Mouse (Mus musculus): ENCODE data around the gene Ptprk. TPM values are rescaled to one million over a fixed set of nuclear protein-coding genes. Genes with fewer than 3 reads are reported as not detected.
A peak's percentile ranks its signal among the peaks of the same experiment; 100 is the strongest.

Gene Ptprk
- polyA plus RNA-seq, 1 experiment from 2014 or later: 39.3 TPM

DNA sequence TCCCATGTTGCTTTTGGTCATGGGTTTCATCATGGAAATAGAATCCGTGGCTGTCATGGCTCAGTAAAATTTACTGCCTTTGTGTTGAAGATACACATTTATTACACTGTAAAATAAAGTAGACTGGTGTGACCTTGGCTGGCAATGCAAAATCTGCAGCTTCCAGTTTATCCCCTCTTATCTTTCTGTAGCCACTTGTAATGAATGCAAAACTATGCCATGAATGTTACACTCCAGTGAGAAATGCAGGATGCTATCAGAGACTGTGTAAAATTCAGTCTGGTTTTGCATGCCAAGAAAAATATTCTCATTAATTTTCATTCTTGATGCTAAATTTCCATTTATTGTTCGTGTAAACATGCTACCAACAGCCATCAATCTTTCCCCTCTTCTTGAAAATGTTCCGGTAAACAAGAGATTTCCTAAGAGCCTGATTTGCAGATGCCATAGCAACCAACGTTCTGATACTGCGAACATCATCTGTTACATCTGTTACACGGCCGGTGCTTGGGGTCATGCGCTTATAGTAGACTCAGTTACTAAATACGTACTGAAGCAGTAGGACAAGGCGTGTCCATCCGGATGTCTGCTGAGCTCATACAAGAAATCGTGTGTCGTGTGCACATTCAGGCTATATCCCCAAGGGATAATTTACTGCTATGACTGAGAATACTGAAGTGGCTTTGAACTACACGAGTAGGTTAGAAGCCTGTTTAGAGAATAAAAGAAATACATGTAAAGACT, 449.5 kb downstream of the Ptprk start:
- peak; percentile 82; the same call in 1 of the 2 replicates for ATAC-seq (ENCODE audit: low read depth)
- Histone ChIP-seq H3K4me1 (ENCODE audit: control insufficient read depth, insufficient read depth, low read length) (no peaks in the 10 kb centered on the region), H3K4me2 (ENCODE audit: low read depth, low read length) (no peak overlapping the region), H3K27me3 (ENCODE audit: control insufficient read depth, insufficient read depth, low read length) (no peaks in the 10 kb centered on the region), H3K27ac (ENCODE audit: low read depth, low read length) (no peak overlapping the region), H3K9ac (replicated peaks; ENCODE audit: low read depth, low read length) (no peak overlapping the region), H3K9me3 (ENCODE audit: control insufficient read depth, low read length) (no peaks in the 10 kb centered on the region), H3K36me3 (ENCODE audit: control insufficient read depth, insufficient read depth, low read length) (no peaks in the 10 kb centered on the region), H3K4me3 (ENCODE audit: low read depth, low read length) (no peak overlapping the region)
- WGBS: 47% methylated on average over 14 of the region's 14 CpGs

GRCm38 (mm10) chr10:28540595-28540994, 466.0 kb downstream of the Ptprk start:
- Histone ChIP-seq H3K4me2 (ENCODE audit: low read depth, low read length) (no peak overlapping the region), H3K9me3 (ENCODE audit: control insufficient read depth, low read length) (no peaks in the 10 kb centered on the region), H3K4me3 (ENCODE audit: low read depth, low read length) (no peak overlapping the region), H3K27me3 (ENCODE audit: control insufficient read depth, insufficient read depth, low read length) (no peaks in the 10 kb centered on the region), H3K9ac (replicated peaks; ENCODE audit: low read depth, low read length) (no peak overlapping the region), H3K36me3 (ENCODE audit: control insufficient read depth, insufficient read depth, low read length) (no peaks in the 10 kb centered on the region), H3K4me1 (ENCODE audit: control insufficient read depth, insufficient read depth, low read length) (no peaks in the 10 kb centered on the region), H3K27ac (ENCODE audit: low read depth, low read length) (no peak overlapping the region)
- WGBS: 79% methylated on average over 4 of the region's 4 CpGs
- ATAC-seq (ENCODE audit: low read depth): no peak

DNA sequence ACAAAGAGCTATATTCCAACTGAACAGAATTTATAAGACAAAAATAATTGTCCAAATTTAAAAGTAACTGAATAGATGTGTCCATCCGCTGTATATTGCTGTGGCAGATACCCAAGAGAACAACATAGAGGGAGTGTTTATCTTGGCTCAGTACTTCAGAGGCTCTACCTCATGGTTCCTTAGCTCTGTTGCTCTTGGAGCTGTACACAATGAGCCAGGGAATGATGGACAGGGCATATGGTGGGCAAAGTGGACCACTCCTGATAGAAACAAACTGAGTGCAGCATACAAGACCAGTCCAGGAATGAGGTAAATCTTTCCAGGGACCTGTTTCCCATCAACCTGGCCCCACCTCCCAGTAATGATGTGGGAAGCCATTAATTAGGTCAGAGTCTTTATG, 468.1 kb downstream of the Ptprk start:
- H3K4me2 ChIP-seq (ENCODE audit: low read depth, low read length): no peak overlapping the region
- H3K4me3 ChIP-seq (ENCODE audit: low read depth, low read length): no peak overlapping the region
- 90% methylated on average over 1 of the region's 1 CpGs for WGBS
- no peak overlapping the region for H3K9ac ChIP-seq (replicated peaks; ENCODE audit: low read depth, low read length)
- H3K36me3 ChIP-seq (ENCODE audit: control insufficient read depth, insufficient read depth, low read length): no peaks in the 10 kb centered on the region
- ATAC-seq (ENCODE audit: low read depth): no peak
- H3K4me1 ChIP-seq (ENCODE audit: control insufficient read depth, insufficient read depth, low read length): no peaks in the 10 kb centered on the region
- H3K27ac ChIP-seq (ENCODE audit: low read depth, low read length): no peak overlapping the region
- no peaks in the 10 kb centered on the region for H3K27me3 ChIP-seq (ENCODE audit: control insufficient read depth, insufficient read depth, low read length)
- no peaks in the 10 kb centered on the region for H3K9me3 ChIP-seq (ENCODE audit: control insufficient read depth, low read length)

GRCm38 (mm10) chr10:28550549-28550948, 475.9 kb downstream of the Ptprk start:
- Histone ChIP-seq H3K27ac (ENCODE audit: low read depth, low read length) (no peak overlapping the region), H3K4me3 (ENCODE audit: low read depth, low read length) (no peak overlapping the region), H3K9me3 (ENCODE audit: control insufficient read depth, low read length) (no peaks in the 10 kb centered on the region), H3K4me1 (ENCODE audit: control insufficient read depth, insufficient read depth, low read length) (no peaks in the 10 kb centered on the region), H3K4me2 (ENCODE audit: low read depth, low read length) (no peak overlapping the region), H3K36me3 (ENCODE audit: control insufficient read depth, insufficient read depth, low read length) (no peaks in the 10 kb centered on the region), H3K9ac (replicated peaks; ENCODE audit: low read depth, low read length) (no peak overlapping the region), H3K27me3 (ENCODE audit: control insufficient read depth, insufficient read depth, low read length) (no peaks in the 10 kb centered on the region)
- no peak for ATAC-seq (ENCODE audit: low read depth)
- WGBS: 24% methylated on average over 4 of the region's 4 CpGs

DNA sequence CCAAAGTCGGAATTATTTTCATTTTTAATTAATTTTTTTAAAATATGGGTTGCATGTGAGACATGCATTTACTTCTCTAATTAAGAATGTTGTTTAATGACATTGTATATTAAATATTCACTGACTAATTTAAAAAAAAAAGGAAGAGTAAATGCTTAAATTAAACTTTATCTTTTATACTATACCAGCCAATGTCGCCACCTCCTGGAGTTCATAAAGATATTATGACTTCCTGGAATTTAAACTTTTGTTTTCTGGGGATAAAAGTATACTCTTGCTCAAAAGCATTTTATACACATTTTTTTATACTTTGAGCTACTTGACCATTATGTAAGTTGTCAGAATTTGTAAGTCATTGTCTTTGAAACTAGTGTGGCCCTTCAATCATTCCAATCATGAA, 477.4 kb downstream of the Ptprk start:
- ATAC-seq (ENCODE audit: low read depth): no peak
- no peak overlapping the region for H3K9ac ChIP-seq (replicated peaks; ENCODE audit: low read depth, low read length)
- no peak overlapping the region for H3K4me2 ChIP-seq (ENCODE audit: low read depth, low read length)
- H3K4me3 ChIP-seq (ENCODE audit: low read depth, low read length): no peak overlapping the region
- H3K4me1 ChIP-seq (ENCODE audit: control insufficient read depth, insufficient read depth, low read length): no peaks in the 10 kb centered on the region
- 89% methylated on average over 2 of the region's 2 CpGs for WGBS
- H3K9me3 ChIP-seq (ENCODE audit: control insufficient read depth, low read length): no peaks in the 10 kb centered on the region
- no peaks in the 10 kb centered on the region for H3K36me3 ChIP-seq (ENCODE audit: control insufficient read depth, insufficient read depth, low read length)
- no peaks in the 10 kb centered on the region for H3K27me3 ChIP-seq (ENCODE audit: control insufficient read depth, insufficient read depth, low read length)
- no peak overlapping the region for H3K27ac ChIP-seq (ENCODE audit: low read depth, low read length)

DNA sequence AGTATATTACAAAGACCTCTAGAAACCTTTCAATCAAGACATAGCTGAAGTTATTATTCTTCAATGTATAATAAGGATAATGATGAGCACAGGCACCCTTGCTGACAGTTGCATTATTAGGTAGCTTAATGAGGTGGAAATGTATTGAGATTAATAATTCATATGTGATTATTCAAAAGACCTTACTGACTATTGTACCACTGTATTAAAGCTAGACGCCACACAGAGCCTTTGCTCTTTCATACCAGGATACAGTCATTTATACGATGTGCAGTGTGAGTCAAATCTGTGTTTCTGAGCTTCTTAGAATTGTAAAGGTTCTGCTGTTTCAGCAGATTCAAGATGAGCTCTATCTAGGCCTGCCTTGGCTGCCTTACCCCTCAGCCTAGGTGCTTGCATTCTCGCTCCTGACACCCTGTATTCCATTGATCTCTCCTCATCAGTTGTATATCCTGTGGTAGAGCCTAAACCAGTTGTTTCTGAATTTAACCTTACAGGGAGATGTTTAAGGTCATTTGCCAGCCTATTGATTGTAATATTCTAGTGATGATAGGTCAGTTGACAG, 489.6 kb downstream of the Ptprk start:
- 63% methylated on average over 3 of the region's 3 CpGs for WGBS
- Histone ChIP-seq H3K4me3 (ENCODE audit: low read depth, low read length) (no peak overlapping the region), H3K36me3 (ENCODE audit: control insufficient read depth, insufficient read depth, low read length) (no peaks in the 10 kb centered on the region), H3K27ac (ENCODE audit: low read depth, low read length) (no peak overlapping the region), H3K27me3 (ENCODE audit: control insufficient read depth, insufficient read depth, low read length) (no peaks in the 10 kb centered on the region), H3K9me3 (ENCODE audit: control insufficient read depth, low read length) (no peaks in the 10 kb centered on the region), H3K9ac (replicated peaks; ENCODE audit: low read depth, low read length) (no peak overlapping the region), H3K4me2 (ENCODE audit: low read depth, low read length) (no peak overlapping the region), H3K4me1 (ENCODE audit: control insufficient read depth, insufficient read depth, low read length) (no peaks in the 10 kb centered on the region)
- ATAC-seq (ENCODE audit: low read depth): peak; percentile 21; the same call in 1 of the 2 replicates

DNA sequence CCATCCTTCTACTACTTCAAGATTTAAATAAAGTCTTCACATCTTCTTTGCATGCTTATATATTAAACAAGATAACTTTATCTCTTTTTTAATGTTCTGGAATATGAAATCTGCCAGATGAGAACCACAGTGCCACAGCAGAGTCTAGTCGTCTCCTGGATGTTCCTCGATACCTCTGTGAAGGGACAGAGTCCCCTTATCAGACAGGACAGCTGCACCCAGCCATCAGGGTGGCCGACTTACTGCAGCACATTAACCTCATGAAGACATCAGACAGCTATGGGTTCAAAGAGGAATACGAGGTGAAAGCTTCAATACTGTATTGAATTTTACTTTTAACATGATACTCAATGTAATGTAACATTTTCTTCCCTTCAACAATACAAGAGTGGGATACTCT, 491.8 kb downstream of the Ptprk start:
- Histone ChIP-seq H3K36me3 (ENCODE audit: control insufficient read depth, insufficient read depth, low read length) (no peaks in the 10 kb centered on the region), H3K4me1 (ENCODE audit: control insufficient read depth, insufficient read depth, low read length) (no peaks in the 10 kb centered on the region), H3K27ac (ENCODE audit: low read depth, low read length) (no peak overlapping the region), H3K4me2 (ENCODE audit: low read depth, low read length) (no peak overlapping the region), H3K27me3 (ENCODE audit: control insufficient read depth, insufficient read depth, low read length) (no peaks in the 10 kb centered on the region), H3K9ac (replicated peaks; ENCODE audit: low read depth, low read length) (no peak overlapping the region), H3K4me3 (ENCODE audit: low read depth, low read length) (no peak overlapping the region), H3K9me3 (ENCODE audit: control insufficient read depth, low read length) (no peaks in the 10 kb centered on the region)
- ATAC-seq (ENCODE audit: low read depth): no peak
- WGBS: 89% methylated on average over 4 of the region's 4 CpGs

- Histone ChIP-seq H3K4me2 (ENCODE audit: low read depth, low read length) (no peak overlapping the region), H3K27ac (ENCODE audit: low read depth, low read length) (no peak overlapping the region), H3K4me1 (ENCODE audit: control insufficient read depth, insufficient read depth, low read length) (no peaks in the 10 kb centered on the region), H3K36me3 (ENCODE audit: control insufficient read depth, insufficient read depth, low read length) (no peaks in the 10 kb centered on the region), H3K9ac (replicated peaks; ENCODE audit: low read depth, low read length) (no peak overlapping the region), H3K27me3 (ENCODE audit: control insufficient read depth, insufficient read depth, low read length) (no peaks in the 10 kb centered on the region), H3K4me3 (ENCODE audit: low read depth, low read length) (no peak overlapping the region), H3K9me3 (ENCODE audit: control insufficient read depth, low read length) (no peaks in the 10 kb centered on the region)
- 95% methylated on average over 2 of the region's 2 CpGs for WGBS
- no peak for ATAC-seq (ENCODE audit: low read depth)
Observed at GRCm38 (mm10) chr10:28566828-28567227, 492.2 kb downstream of the Ptprk start.

GRCm38 (mm10) chr10:28567441-28567840, 492.8 kb downstream of the Ptprk start:
- Histone ChIP-seq H3K36me3 (ENCODE audit: control insufficient read depth, insufficient read depth, low read length) (no peaks in the 10 kb centered on the region), H3K4me3 (ENCODE audit: low read depth, low read length) (no peak overlapping the region), H3K27ac (ENCODE audit: low read depth, low read length) (no peak overlapping the region), H3K4me1 (ENCODE audit: control insufficient read depth, insufficient read depth, low read length) (no peaks in the 10 kb centered on the region), H3K4me2 (ENCODE audit: low read depth, low read length) (no peak overlapping the region), H3K9ac (replicated peaks; ENCODE audit: low read depth, low read length) (no peak overlapping the region), H3K27me3 (ENCODE audit: control insufficient read depth, insufficient read depth, low read length) (no peaks in the 10 kb centered on the region), H3K9me3 (ENCODE audit: control insufficient read depth, low read length) (no peaks in the 10 kb centered on the region)
- WGBS: over 99% methylated on average over 3 of the region's 3 CpGs
- ATAC-seq (ENCODE audit: low read depth): no peak

All from neural tube, embryonic 14.5 days (tissue).